Mouse (Mus musculus) spleen, adult 2 months (tissue): Measurements from ENCODE around the gene Cyfip1.

Source experiments
- CTCF ChIP-seq: fragments of 200-500 bp; IDR thresholded peaks from 2 replicates; pipeline ENCODE4 v1.5.1; 2011; ENCODE audit warnings: mild to moderate bottlenecking, inconsistent platforms; ENCODE audit not compliant: insufficient read depth, insufficient read length, insufficient replicate concordance; ENCODE audit errors: extremely low read depth
- POLR2A ChIP-seq: fragments of 200-500 bp; IDR thresholded peaks from 2 replicates; pipeline ENCODE4 v1.6.1; 2011; ENCODE audit warnings: low read depth, low read length, inconsistent platforms

GRCm38 (mm10) chr7:55877721-55878120 is 36.2 kb downstream of the Cyfip1 start:
- TF ChIP-seq POLR2A (no peak), CTCF (no peak)
